Mouse (Mus musculus) heart, postnatal 0 days (tissue): ENCODE data around the gene Dyrk1a. TPM values are rescaled to one million over a fixed set of nuclear protein-coding genes. Genes with fewer than 3 reads are reported as not detected.

ENCODE experiments used
- ATAC-seq: fragments of 200-750 bp; cut with Nextera tagmentation; 2 replicates; pipeline ENCODE4 v1.8.0; 2017; ENCODE audit warnings: low read depth, moderate number of reproducible peaks, moderate library complexity; ENCODE audit not compliant: insufficient read depth
- DNase-seq: peaks from one replicate; pipeline ENCODE4 v3.0.0-alpha.2; 2016; ENCODE audit warnings: low spot score
- H3K27ac ChIP-seq: fragments of 300-500 bp; sonication (generic); 2 replicates; pipeline ENCODE4 v1.5.1; 2014; ENCODE audit warnings: low read depth, mild to moderate bottlenecking
- H3K27me3 ChIP-seq: fragments of 300-500 bp; sonication (generic); 2 replicates; pipeline ENCODE4 v1.6.1; 2014; ENCODE audit warnings: low read length, mixed read lengths; ENCODE audit not compliant: control insufficient read depth, insufficient read depth
- H3K36me3 ChIP-seq: fragments of 300-500 bp; sonication (generic); replicated peaks from 2 replicates; pipeline ENCODE4 v1.6.1; 2014; ENCODE audit warnings: low read length, mixed read lengths; ENCODE audit not compliant: control insufficient read depth, insufficient read depth
- H3K4me1 ChIP-seq: fragments of 300-500 bp; sonication (generic); 2 replicates; pipeline ENCODE4 v1.6.1; 2014; ENCODE audit warnings: antibody characterized with exemption; ENCODE audit not compliant: control insufficient read depth, insufficient read depth
- H3K4me2 ChIP-seq: fragments of 300-500 bp; sonication (generic); 2 replicates; pipeline ENCODE4 v1.6.1; 2014; ENCODE audit warnings: low read depth, mild to moderate bottlenecking, low read length, moderate library complexity
- H3K4me3 ChIP-seq: fragments of 300-500 bp; sonication (generic); 2 replicates; pipeline ENCODE4 v1.5.1; 2014; ENCODE audit warnings: low read depth, low read length
- H3K9ac ChIP-seq: fragments of 300-500 bp; sonication (generic); replicated peaks from 2 replicates; pipeline ENCODE4 v1.6.1; 2014; ENCODE audit warnings: low read depth, low read length, mixed read lengths
- H3K9me3 ChIP-seq: fragments of 300-500 bp; sonication (generic); replicated peaks from 2 replicates; pipeline ENCODE4 v1.6.1; 2016; ENCODE audit warnings: low read length; ENCODE audit not compliant: control insufficient read depth
- CTCF ChIP-seq: IDR thresholded peaks from 2 replicates; pipeline ENCODE4 v1.5.1; 2016; ENCODE audit warnings: antibody characterized with exemption, control low read depth, low read depth
- EP300 ChIP-seq: IDR thresholded peaks from 2 replicates; pipeline ENCODE4 v1.6.1; 2016; ENCODE audit warnings: antibody characterized with exemption, low read depth
- WGBS: fragments of 180-500 bp; shearing (Covaris S2); extraction: QIAGEN DNeasy Blood & Tissue Kit; methylation state at CpG from one replicate; pipeline ENCODE4 v1.1.7; 2014; 5-methylcytosine and 5-hydroxymethylcytosine counted together
- polyA plus RNA-seq: library from polyadenylated mRNA; unstranded; fragments of >200 nt; fragmentation: Nextera tagmentation; extraction: Ambion mirVana; gene quantifications from 2 replicates; pipeline ENCODE4 v1.2.1, GENCODE M21; 2015
- total RNA-seq: library from RNA; depleted of rRNA; stranded (reverse); fragments of >200 nt; gene quantifications from 2 replicates; pipeline ENCODE4 v1.2.3, GENCODE M21; 2014; ENCODE audit warnings: low replicate concordance

Dyrk1a gene
- total and polyA plus RNA-seq, 2 experiments from 2014 or later = 7.7 to 55.2 TPM

- H3K9me3 ChIP-seq = no peaks in the 10 kb centered on the region
- peak; percentile 74 for DNase-seq
- no peak overlapping the region for H3K9ac ChIP-seq
- no peaks in the 10 kb centered on the region for H3K36me3 ChIP-seq
- peak overlapping the region; percentile 80 for H3K27ac ChIP-seq
- H3K4me1 ChIP-seq = peaks cover 16% of the 10 kb centered on the region
- 61% methylated on average over 7 of the region's 7 CpGs for WGBS
- no peak overlapping the region for H3K4me3 ChIP-seq
- H3K27me3 ChIP-seq = no peaks in the 10 kb centered on the region
- H3K4me2 ChIP-seq = 0 out of 2 replicates have a peak overlapping the region, but pooled peaks have one; percentile 15
- peak; percentile 80 for ATAC-seq
- 0 out of 2 replicates have a peak, but pooled peaks have one; percentile 25 for TF ChIP-seq EP300
- no peak for TF ChIP-seq CTCF
These were observed 33.2 kb upstream of the Dyrk1a start for GRCm38 (mm10) chr16:94536417-94537158.

GRCm38 (mm10) chr16:94537159-94537527 is 32.7 kb upstream of the Dyrk1a start:
- Histone ChIP-seq H3K27ac (peak overlapping the region; percentile 80), H3K36me3 (no peaks in the 10 kb centered on the region), H3K4me2 (no peak overlapping the region), H3K4me1 (peaks cover 16% of the 10 kb centered on the region), H3K4me3 (no peak overlapping the region), H3K9ac (no peak overlapping the region), H3K9me3 (no peaks in the 10 kb centered on the region), H3K27me3 (no peaks in the 10 kb centered on the region)
- DNase-seq = peak; percentile 75
- 33% methylated on average over 9 of the region's 9 CpGs for WGBS
- ATAC-seq = peak; percentile 81
- TF ChIP-seq EP300 (0 out of 2 replicates have a peak, but pooled peaks have one; percentile 11), CTCF (no peak)

- 93% methylated on average over 9 of the region's 9 CpGs for WGBS
- H3K27me3 ChIP-seq = no peaks in the 10 kb centered on the region
- TF ChIP-seq EP300 (no peak), CTCF (no peak)
- no peak overlapping the region for H3K4me3 ChIP-seq
- H3K9ac ChIP-seq = no peak overlapping the region
- H3K4me2 ChIP-seq = no peak overlapping the region
- ATAC-seq = no peak
- H3K4me1 ChIP-seq = peaks cover 23% of the 10 kb centered on the region
- no peaks in the 10 kb centered on the region for H3K36me3 ChIP-seq
- H3K9me3 ChIP-seq = no peaks in the 10 kb centered on the region
- DNase-seq = no peak
- H3K27ac ChIP-seq = no peak overlapping the region
These were observed 29.7 kb upstream of the Dyrk1a start for GRCm38 (mm10) chr16:94540140-94540539.

- Histone ChIP-seq H3K27ac (no peak overlapping the region), H3K4me1 (peaks cover 12% of the 10 kb centered on the region), H3K4me3 (no peak overlapping the region), H3K9me3 (no peaks in the 10 kb centered on the region), H3K27me3 (no peaks in the 10 kb centered on the region), H3K9ac (no peak overlapping the region), H3K4me2 (no peak overlapping the region), H3K36me3 (no peaks in the 10 kb centered on the region)
- no peak for TF ChIP-seq EP300
- no peak for TF ChIP-seq CTCF
- no peak for DNase-seq
- no peak for ATAC-seq
- WGBS = 94% methylated on average over 8 of the region's 8 CpGs
These were observed 26.9 kb upstream of the Dyrk1a start for GRCm38 (mm10) chr16:94542898-94543297.

- H3K27ac ChIP-seq = peak overlapping the region; percentile 78
These were observed 25.2 kb upstream of the Dyrk1a start for GRCm38 (mm10) chr16:94544540-94545105.

More at GRCm38 (mm10) chr16:94544540-94545105, 25.2 kb upstream of the Dyrk1a start:
- DNase-seq (peak; percentile 80), ATAC-seq (peak; percentile 87)
- Histone ChIP-seq H3K4me3 (no peak overlapping the region), H3K9me3 (no peaks in the 10 kb centered on the region), H3K36me3 (no peaks in the 10 kb centered on the region), H3K9ac (no peak overlapping the region; the same call in 1 of the 2 replicates), H3K4me1 (peaks cover 12% of the 10 kb centered on the region), H3K4me2 (peak overlapping the region; percentile 35), H3K27me3 (no peaks in the 10 kb centered on the region)
- 12% methylated on average over 11 of the region's 11 CpGs for WGBS
- TF ChIP-seq CTCF (no peak), EP300 (0 out of 2 replicates have a peak, but pooled peaks have one; percentile 27)
